Mouse (Mus musculus) brain, embryonic 14.5 days (tissue): ENCODE results near the gene Ndufa8.

ENCODE experiments used
- CTCF ChIP-seq: fragments of 200-500 bp; IDR thresholded peaks from 2 replicates; pipeline ENCODE4 v1.5.1; 2012; ENCODE audit warnings: inconsistent platforms, mild to moderate bottlenecking, moderate library complexity, borderline replicate concordance; ENCODE audit not compliant: insufficient read depth, insufficient read length; ENCODE audit errors: extremely low read depth
- POLR2A ChIP-seq: fragments of 200-500 bp; IDR thresholded peaks from 2 replicates; pipeline ENCODE4 v1.6.1; 2012; ENCODE audit warnings: mild to moderate bottlenecking, inconsistent platforms, borderline replicate concordance; ENCODE audit not compliant: poor library complexity, insufficient read depth, insufficient read length, severe bottlenecking; ENCODE audit errors: extremely low read depth

DNA sequence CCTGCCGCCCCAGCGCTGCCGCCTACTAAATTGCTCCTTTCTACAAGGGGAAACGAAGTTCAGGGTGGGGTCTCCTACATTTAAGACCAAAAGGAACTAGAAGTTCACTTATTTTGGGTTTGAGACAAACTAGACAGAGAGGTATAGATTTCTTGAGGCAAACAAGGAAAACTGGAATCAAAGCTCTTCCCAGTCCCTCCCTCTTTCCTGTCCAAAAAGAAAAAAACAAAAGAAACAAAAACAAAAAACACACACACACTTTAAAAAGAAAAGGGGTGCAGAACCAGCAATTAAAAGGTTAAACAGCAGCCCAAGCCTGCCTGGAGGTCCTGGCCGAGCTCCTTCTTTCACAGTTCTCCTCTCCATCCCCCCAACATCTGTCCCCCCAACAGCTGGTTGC, 48.8 kb upstream of the Ndufa8 start:
- TF ChIP-seq POLR2A (no peak), CTCF (no peak)
